Mouse (Mus musculus): ENCODE results near the gene Cers6.

Cers6 gene

DNA sequence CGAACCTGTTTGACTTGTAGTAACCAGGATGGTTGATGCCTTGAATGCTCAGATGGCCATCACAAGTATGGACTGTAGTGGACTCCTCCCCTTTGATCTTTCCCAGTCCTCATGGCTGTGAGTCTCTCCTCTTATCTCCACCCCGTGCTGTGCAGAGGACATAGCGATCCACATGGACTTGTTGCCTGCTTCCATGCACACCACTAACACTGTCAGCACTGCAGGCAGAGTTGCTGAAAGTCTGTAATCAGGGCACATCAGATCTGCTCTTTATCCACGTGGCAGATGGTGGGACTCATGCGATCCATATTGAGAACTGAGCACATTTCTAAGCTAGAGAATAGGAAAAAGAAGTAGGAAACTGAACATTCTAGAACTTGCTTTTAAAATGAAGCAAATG is 154.6 kb downstream of the Cers6 start:
- DNase-seq (ENCODE audit: low spot score) = no peak

DNA sequence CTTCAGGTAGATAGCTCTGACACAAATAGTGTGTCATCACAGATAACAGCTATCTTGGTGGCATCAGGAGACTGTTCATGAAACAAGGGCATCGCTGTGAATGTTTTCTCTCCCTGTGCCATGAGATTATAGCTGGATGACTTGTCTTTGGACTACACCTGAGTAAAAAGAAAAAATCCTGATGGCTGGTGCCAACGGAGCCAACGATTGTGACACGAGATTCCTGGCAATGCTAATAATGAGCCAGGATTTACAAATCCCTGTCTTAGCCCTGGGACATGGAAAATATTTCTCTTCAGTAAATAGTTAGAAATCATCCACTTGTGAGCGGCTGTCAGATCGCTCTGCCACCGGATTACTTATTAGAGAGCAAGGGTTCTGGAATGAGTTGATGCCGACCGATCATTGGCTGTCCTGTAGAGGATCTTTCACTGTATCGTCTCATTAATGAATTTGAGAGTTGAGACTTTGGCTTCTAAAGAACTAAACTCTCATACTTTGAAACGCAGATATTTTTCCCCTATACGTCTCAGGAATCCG is 157.9 kb downstream of the Cers6 start:
- DNase-seq (ENCODE audit: low spot score) = no peak

DNA sequence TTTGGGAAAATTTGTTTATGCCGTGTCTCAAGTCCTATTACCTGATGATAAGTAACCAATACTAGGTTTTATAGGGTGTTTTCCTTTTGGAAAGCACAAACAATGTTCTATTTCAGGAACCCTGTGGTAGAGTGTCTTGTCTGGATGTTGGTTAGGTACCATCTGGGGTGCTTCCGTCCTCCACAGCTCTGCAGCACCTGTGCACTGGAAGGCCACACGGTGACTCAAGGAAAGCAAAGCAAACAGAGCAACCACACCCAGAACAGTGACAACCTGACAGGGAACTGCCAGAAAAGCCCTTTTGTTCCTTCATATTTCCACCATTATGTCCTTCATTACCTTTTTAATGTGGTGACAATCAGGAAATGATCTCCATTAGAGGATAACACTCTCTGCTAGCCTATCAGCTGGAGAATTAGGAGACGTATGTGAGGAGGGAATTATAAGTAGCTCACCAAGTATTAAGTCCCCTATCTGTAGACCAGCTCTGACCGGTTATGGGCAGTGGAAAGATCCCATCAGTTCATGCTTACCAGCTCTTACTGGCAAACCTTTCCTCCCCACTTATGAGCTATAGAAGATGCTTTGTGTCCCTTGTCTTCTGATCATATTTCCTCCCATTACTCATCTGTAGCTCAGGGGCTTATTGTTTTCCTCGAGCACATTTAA is 158.7 kb downstream of the Cers6 start:
- DNase-seq (ENCODE audit: low spot score) = no peak

DNA sequence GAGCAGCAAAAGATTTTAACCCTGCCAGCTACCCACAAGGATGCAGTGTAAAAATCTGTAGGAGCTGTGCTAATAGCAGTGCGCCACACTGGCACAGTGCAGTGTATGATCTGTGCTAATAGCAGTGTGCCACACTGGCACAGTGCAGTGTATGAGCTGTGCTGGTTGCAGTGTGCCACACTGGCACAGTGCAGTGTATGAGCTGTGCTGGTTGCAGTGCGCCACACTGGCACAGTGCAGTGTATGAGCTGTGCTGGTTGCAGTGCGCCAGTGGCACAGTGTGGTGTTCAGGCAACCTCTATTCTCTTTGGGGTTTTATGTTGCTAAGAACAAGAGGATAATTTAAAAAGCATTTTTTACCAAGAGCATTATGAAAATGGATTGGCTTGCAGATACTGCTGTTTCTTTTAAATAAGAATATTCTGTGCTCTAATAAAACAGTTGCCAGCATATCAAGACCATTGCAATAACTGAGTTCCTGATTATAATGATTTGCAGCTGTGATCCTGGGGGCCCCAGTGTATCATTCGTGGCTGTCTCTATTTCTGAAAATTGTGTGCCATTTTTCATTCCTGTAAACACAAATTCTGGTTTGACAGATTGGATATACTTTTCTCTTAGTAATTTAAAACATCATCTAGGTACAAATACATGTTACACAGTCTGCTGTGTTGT is 159.5 kb downstream of the Cers6 start:
- DNase-seq (ENCODE audit: low spot score) = no peak

DNA sequence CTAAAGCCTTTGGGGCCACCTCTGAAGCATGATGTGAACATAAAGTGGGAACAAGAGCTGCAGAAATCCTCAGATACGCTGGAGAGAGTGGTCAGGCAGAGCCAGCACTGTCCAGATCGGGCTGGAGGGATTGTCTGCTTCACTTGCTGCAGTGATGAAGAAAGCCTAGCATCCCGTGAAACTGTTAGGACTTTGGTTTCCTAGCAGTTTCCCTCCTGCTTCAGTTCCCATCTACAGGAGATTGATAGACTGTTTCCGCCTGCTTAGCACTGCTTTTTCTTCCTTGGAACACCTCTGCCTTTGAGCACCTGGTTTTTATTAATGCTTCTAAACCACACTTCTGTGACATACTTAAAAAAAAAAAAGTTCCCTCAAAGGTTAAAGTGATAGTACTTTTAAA is 160.3 kb downstream of the Cers6 start:
- DNase-seq (ENCODE audit: low spot score) = no peak

DNA sequence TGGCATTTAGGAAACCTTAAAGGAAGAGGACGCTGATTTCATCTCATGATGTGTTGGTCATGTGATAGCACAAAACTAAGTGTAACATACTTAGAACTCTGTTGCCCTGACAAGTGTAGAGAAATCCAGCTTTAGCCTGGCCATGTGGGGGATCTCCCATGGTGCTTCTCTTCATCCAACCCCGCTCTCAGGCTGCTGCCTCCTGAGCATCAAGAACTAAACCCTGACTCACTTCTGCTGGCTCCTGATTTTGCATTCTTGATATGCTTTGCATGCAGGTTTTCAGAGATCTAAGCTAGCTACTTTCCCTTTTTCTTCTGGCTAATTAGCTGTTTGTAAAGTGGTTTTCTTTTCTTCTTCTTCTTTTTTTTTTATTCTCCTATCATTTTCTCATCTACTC is 163.6 kb downstream of the Cers6 start:
- DNase-seq (ENCODE audit: low spot score) = no peak

DNA sequence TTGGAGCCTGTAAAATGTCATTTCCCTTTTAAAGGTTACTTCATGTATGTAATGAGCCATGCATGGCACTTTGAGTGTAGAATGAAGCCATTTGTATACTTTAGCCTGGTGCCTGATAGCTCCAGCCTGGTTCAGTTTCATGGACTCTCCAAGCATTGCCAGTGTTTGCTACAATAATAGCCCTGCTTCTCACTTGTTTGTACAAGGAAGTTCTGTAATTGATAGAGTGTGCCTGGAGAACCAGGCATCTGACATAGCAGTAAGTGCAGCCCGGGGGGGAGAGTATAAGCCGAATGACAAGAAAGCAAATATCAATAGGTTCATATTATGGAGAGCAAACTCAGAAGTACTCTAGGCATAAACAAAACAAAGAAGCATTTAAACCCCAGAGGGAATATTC is 171.3 kb downstream of the Cers6 start:
- no peak for DNase-seq (ENCODE audit: low spot score)

DNA sequence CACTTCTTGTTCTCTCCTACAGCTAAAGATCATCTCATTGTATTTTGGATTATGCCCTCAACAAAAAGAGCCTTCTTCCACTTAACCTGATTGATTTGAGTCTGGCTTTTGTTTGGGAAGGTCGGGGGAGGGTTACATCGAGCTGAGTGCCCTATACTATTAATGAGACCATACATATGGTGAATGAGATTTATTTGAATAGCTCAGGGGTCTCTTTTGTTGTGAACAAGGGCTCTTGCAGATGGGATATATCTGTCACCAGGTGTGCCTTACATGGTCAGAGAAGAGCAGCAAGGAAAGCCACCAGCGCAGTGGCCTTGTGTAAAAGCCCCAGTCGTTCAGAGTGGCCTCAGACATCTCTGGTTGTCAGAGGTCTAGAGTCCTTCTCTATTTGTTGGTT is 174.2 kb downstream of the Cers6 start:
- DNase-seq (ENCODE audit: low spot score) = no peak

DNA sequence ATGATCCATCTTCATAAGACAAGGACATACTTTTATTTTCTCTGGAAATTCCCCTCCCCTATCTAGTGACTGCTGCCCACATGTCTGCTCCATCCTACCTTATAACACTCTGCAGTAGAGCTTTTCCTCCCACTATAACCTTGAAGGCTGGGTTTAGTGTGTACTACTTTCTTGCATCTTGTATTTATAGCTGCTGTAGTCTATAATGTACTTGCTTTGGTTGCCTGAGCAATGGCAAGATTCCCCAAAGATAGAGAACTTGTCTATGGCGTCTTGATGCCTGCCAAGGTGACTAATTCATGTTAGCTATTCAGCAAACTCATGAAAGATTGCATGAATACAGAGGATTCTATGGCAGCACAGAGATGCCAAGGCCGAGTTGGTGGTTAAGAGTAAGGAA is 176.1 kb downstream of the Cers6 start:
- no peak for DNase-seq (ENCODE audit: low spot score)

DNA sequence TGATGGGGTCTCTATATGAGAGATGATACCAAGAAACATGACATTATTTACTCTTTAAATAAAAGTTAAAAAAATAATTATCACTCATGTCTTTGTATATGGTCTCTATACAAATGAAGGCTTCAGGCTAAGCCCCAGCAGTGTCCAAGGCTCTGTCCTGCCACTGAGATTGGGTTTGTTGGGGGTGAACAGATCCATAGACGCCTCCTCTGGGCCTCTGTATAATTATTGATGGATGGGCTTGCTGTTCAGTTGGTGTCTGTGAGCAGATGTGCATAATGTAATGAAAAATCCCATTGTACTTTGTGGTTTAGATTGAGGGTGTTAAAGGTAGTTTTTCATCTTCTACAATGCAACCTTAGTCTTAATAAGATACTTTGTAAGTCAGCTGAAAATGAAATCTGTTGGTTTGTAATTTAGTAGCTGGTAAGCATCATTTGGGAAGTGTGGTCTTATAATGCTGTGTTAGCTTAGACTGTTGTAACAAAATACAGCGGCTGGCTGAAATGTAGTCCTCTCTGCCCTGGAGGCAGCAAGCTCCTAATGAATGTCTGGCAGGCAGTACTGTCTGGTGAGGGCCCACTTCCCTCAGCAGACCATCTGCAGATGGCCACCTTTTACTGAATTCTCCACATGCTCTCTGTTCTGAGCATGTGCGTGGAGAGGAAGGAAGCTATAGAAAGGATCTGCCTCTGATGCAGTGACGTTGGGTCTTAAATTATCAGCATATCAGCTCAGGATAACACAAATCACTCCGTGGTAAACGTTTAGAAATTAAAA is 181.3 kb downstream of the Cers6 start:
- no peak for DNase-seq (ENCODE audit: low spot score)

DNA sequence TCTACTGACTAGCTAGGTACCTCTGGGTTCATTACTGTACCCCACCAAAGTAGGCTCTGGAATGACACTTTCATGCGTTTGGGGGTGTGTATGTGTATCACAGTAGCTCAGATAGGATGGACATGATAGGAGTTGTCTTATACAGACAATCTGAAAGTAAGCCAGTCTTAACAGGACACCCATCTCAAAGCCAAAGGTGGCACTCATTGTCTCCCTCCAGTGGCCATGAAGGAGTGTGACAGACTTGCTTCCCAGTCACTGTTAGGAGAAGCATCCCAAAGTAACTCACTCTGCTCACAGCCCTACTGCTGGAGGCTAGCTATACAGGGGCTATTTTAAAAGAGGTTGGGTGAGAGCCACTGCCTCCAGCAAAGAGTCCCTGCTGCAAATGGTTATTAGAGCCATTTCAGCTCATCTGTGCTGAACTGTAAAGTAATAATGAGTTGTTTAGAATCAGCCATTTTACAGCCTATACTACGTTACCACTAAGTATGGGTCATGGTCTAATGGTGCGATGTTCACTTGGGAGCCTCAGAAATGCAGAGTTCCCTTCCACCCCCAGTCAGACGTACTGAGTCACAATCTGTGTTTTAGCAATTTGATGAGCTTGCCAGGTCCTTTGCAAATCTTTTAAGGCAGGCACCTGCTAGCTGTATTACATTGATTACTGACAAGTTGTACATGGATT is 182.3 kb downstream of the Cers6 start:
- DNase-seq (ENCODE audit: low spot score) = peak; percentile 26

DNA sequence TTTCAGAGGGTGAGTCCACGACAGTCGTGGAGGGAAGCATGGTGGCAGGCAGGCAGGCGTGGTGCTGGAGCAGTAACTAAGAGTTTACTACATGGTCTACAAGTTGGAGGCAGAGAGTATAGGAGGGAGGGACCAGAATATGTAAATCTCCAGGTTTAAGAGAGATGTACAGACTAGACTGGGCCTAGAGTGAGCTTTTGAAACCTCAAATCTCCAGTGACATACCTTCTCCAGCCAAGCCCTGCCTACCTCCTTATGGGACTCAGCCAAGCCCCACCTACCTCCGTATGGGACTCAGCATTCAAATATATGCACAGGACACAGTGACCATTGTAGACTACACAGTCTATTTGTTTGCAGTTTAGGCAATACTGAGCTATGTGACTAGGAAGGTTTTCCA is 184.7 kb downstream of the Cers6 start:
- no peak for DNase-seq (ENCODE audit: low spot score)

DNA sequence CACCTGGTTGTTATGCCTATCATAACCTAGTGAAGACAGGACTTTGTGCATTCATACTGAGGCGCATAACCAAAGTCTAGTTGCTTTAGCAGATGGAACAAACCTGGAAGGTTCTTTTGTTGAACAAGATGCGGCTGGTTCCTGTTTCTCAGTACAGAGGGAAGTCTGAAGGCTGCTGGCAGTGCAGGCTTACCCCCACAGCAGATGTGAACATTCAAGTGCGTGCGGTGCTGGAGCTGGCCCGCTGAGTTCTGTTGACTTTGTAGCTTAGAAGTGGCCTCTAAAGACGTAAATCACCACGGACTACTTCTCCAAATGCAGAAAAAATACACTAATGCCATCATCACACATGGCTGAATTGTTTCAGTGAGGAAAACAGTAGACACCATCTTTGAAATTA is 186.1 kb downstream of the Cers6 start:
- no peak for DNase-seq (ENCODE audit: low spot score)

DNA sequence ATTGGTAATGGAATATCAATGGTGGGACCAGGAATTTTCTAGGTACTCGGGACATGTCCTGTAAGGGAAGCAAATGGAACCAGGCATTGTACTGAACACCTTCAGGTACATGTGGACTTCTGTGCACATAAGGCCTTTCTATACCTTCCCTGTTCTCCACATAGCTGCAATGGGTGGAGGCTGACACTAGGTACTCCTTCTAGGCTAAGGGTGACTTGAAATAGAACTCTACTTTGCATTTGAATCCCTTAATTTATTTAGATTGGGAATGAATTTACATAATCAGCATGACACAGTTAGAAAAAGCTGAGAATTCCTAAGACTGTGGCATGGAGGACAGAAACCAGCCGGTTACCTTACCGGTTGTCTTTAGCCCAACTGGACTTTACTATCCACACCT is 186.6 kb downstream of the Cers6 start:
- DNase-seq (ENCODE audit: low spot score) = no peak

DNA sequence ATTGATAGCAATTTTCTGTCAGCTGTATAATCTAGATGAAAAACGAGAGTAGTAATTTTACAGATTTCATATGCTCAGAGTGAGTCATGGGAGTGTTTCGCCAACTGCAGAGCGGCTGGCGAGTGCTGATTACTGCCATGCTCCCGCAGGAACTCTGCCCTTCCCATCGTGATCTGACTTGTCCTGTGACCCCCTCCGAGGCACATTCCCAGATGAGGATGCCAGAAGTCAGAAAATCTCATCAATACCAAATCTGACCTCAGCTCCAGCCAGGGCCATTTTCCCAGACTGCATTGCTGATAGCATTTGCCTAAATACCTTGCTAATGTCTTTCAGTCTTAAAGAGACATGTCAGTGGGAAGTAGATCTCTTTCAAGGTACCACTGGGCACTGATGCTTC is 187.9 kb downstream of the Cers6 start:
- DNase-seq (ENCODE audit: low spot score) = no peak

DNA sequence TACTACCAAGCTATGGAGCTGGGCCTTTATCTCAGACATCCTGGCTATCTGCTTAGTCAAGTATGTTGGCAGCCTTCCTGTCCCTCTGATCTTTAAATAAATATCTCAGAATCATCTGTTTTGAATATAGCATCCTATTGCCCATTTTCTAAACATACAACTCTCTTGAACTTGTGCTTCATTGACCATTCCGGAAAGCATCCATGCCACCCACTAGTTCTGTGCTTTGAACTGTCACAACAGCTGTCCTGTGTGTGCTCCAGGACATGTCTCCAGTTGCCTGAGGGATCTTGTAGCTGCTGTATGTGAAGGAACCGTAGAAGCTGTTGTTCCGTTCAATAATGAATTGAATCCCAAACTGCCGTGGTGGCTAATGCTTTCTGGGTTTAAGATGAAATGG is 188.9 kb downstream of the Cers6 start:
- no peak for DNase-seq (ENCODE audit: low spot score)

DNA sequence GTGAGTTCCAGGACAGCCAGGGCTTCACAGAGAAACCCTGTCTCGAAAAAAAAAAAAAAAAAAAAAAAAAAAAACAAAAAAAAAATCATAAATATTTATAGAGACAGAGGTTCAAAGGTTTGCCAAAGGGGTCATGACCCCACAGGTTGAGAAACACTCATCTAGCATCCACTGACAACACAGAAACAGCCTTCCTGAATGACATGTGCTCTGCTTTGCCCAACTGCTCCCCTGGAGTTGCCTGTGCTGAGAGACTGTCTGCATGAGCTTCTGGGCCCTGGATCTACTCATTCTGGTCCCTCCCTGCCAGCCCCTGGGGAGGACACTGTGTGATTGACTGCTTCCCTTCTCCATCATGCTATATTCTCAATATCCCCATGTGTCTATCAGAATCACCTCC is 190.4 kb downstream of the Cers6 start:
- DNase-seq (ENCODE audit: low spot score) = no peak

DNA sequence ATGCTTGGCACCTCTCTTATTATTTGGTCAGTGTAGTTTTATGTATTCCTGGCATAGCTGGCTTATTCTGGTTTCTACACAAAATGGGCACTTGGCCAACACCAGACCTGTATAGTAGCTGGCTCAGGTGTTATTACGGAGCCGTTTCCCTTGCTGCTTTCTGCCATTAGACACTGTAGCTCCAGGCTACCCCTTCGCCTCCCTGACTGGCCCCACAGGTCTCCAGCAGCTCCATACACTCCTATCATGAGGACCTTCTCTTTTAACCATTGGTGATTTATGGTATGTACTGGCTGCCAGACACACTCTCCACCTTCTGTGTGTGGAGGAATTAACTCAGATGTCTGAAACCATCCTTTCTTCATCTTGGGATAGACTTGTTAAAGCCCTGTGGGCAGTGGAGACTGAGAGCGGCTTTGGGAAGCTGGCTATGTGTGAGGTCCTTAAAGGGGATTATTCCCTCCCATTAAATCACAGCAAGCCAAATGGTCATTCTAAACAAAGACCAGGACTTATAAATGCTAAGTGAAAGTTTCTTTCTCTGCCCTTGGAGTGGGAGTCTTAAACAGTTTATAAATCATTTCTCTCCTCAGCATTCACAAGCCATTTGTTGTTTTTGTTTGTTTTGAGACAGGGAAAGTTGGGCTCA is 192.1 kb downstream of the Cers6 start:
- no peak for DNase-seq (ENCODE audit: low spot score)

DNA sequence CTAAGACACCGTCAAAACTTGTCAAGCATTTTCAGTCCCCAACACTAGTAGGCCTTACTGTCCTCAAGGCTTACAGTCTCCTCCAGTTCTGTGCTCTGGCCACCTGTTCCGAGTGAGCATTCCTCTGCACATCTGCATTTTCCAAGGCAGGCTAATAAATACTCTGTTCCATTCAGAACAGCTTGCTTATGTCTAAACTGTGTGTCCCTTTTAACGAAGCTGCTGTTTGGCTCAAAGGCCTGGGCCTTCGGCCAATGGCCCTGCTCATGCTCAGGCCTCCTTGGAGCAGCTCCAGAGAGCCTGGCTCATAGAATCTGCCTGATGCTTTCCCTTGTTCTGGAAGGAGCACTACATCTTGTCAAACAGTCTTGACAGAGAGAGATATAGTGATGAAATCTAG is 193.0 kb downstream of the Cers6 start:
- peak; percentile 73 for DNase-seq (ENCODE audit: low spot score)

DNA sequence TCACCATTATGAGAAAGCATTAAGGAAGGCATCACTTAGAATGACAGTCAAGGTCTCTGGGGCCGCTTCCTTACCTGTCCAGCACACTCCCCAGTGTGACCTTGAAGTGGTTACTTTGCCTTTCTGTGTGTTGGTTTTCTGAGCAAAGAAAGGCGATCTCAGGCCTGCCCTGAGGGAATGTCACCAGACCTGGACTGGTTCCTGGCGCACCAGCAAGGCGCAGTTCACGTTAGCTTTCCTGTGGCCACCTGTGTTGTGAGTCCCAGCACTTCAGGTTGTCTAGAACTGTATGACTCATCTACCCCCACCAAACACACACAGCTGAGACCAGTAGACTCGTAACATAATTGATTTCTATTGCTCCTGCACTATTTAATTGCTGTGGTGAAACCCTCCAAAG is 193.9 kb downstream of the Cers6 start:
- DNase-seq (ENCODE audit: low spot score) = no peak

DNA sequence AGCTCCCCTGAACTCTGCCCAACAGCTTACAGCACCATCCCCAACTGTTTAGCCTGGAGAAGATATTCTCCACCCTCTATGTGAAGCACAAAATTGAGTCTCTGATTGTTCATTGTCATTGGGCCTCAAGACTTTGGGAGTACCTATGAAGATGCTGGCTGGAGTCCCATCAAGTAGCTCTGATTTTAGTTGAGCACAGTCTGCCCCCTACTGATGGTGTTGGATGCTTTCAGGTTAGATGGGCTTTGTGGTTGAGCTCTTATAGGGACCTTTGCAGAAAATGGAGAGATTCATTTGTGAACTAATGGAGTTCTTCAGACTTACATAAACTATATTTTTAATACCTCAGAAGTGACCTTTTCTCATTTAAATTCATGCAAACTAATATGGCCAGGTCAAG is 200.1 kb downstream of the Cers6 start:
- DNase-seq (ENCODE audit: low spot score) = peak; percentile 7
